Comparison of ENCODE assay signal across 1 mouse cellular context in genomic region chr11:120951237-120951636, GRCm38 (mm10).
TF ChIP-seq lines count a peak whose summit lies in the region.

No protein-coding gene starts in this region.

TF ChIP-seq in MEL, 35 proteins besides CTCF, POLR2A, EP300 and RAD21 (continued from another document):
- TF ChIP-seq POLR2AphosphoS5 (IDR thresholded peaks at IDR 0.05; ENCODE audit: borderline replicate concordance, low read depth, low read length) (no peak), SIN3A (IDR thresholded peaks at IDR 0.05; ENCODE audit: low read length) (no peak)
